Mouse (Mus musculus): Measurements from ENCODE around the gene B3gat2. TPM values are rescaled to one million over a fixed set of nuclear protein-coding genes. Genes with fewer than 3 reads are reported as not detected.

B3gat2 gene
- polyA plus RNA-seq, 2 experiments: 0.99 to 1.2 TPM

DNA sequence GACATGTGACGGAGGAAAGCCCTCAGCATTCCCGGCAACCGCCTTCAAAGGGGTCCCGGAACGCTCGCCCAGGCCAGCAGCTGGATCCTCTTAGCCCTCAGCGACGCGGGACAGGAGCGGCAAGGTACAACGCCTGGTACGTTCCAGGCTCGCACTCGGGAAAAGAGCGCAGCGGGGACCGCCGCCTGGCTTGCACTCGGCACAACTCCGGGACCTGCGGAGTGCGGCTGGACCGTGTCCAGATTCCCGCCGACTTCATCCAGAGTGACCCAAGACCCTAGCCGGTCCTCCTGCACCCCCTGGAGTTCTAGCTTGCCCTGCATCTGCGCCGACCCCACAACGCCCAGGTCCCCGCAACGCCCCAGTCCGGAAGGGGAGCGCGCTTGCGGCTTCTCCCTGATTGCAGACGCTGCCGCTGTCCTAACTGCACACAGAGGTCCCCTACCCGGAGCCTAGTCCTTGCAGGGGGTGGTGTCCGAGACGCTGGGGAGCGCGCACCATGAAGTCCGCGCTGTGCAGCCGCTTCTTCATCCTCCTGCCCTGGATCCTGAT is 659 bp downstream of the B3gat2 start:
- WGBS: under 1% methylated on average over 28 of the region's 45 CpGs
- DNase-seq (ENCODE audit: low spot score): peak; percentile 21
- H3K27me3 ChIP-seq (ENCODE audit: control insufficient read depth, insufficient read depth, low read length): peaks cover 38% of the 10 kb centered on the region

DNA sequence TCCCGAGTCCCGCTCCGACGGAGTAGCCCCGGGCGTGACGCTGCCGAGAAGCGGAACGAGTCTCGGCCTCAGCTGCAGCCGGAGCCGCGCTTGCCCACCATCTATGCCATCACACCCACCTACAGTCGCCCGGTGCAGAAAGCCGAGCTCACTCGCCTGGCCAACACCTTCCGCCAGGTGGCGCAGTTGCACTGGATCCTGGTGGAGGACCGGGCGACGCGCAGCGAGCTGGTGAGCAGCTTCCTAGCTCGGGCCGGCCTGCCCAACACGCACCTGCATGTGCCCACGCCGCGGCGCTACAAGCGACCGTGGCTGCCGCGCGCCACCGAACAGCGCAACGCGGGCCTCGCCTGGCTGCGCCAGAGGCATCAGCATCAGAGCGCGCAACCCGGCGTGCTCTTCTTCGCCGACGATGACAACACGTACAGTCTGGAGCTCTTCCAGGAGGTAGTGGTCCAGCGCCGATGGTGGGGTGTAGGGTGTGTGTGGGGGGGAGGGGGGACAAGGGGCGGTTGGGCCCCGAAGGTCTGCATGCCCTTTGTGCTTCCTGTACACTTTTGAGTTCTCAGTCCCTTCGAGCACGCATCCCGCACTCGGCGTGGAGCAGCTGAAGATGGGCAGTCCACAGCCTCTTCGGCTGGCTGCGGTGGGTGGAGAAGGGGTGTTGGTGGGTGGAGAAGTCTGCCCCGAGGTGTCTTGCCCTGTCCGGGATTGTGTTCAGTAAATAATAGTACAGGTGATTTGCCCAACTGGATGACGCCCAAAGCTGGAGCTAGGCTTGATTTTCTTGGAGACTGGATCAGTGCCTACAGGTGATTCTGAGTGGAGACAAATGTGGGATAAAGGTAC is 1.5 kb downstream of the B3gat2 start:
- H3K27ac ChIP-seq (replicated peaks; ENCODE audit: low read depth, low read length): no peak overlapping the region
- DNase-seq (ENCODE audit: low spot score) (peak; percentile 89), ATAC-seq (ENCODE audit: low FRiP score, low read depth) (peak; percentile 86)
- peak overlapping the region; percentile 99 for H3K4me2 ChIP-seq (replicated peaks; ENCODE audit: low read depth, low read length, severe bottlenecking)
- TF ChIP-seq POLR2A (IDR thresholded peaks at IDR 0.05; ENCODE audit: borderline replicate concordance, extremely low read depth, insufficient read depth, insufficient read length): no peak
- H3K4me3 ChIP-seq (replicated peaks; ENCODE audit: low read length): peak overlapping the region; percentile 60
- no peaks in the 10 kb centered on the region for H3K9me3 ChIP-seq (ENCODE audit: control insufficient read depth, low read length)
- peaks cover 38% of the 10 kb centered on the region for H3K27me3 ChIP-seq (ENCODE audit: control insufficient read depth, insufficient read depth, low read length)
- peak overlapping the region; percentile 48 for H3K9ac ChIP-seq (ENCODE audit: low read depth, low read length, severe bottlenecking)
- H3K36me3 ChIP-seq (ENCODE audit: control insufficient read depth, insufficient read depth, low read length): no peaks in the 10 kb centered on the region
- 1% methylated on average over 65 of the region's 65 CpGs for WGBS
- H3K4me1 ChIP-seq (ENCODE audit: control insufficient read depth, insufficient read depth, low read length): no peaks in the 10 kb centered on the region

More for the DNA sequence above, 659 bp downstream of the B3gat2 start:
- no peaks in the 10 kb centered on the region for H3K9me3 ChIP-seq (ENCODE audit: control insufficient read depth, low read length)
- H3K27ac ChIP-seq (replicated peaks; ENCODE audit: low read depth, low read length): no peak overlapping the region
- H3K4me2 ChIP-seq (replicated peaks; ENCODE audit: low read depth, low read length, severe bottlenecking): peak overlapping the region; percentile 99
- H3K4me1 ChIP-seq (ENCODE audit: control insufficient read depth, insufficient read depth, low read length): no peaks in the 10 kb centered on the region
- no peak for TF ChIP-seq POLR2A (IDR thresholded peaks at IDR 0.05; ENCODE audit: borderline replicate concordance, extremely low read depth, insufficient read depth, insufficient read length)
- peak overlapping the region; percentile 48 for H3K9ac ChIP-seq (ENCODE audit: low read depth, low read length, severe bottlenecking)
- ATAC-seq (ENCODE audit: low FRiP score, low read depth): no peak
- H3K4me3 ChIP-seq (replicated peaks; ENCODE audit: low read length): peak overlapping the region; percentile 60
- H3K36me3 ChIP-seq (ENCODE audit: control insufficient read depth, insufficient read depth, low read length): no peaks in the 10 kb centered on the region

DNA sequence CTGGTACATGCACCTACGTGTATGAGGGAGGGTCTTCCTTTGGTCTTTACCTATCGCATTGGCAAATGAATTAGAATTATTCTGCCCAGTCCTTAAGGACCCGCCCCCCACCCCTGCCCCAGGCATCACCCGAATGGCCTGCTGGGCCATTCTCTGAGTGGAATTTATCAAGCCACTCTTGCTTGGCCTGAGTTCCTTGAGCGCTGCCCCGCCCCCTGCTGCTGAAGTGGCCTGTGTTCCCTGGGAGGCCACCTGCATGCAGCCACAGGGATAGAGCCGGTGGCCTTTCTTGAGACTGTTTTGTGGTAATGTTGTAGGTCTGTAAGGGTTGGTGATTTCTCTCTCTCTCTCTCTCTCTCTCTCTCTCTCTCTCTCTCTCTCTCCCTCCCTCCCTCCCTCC is 2.2 kb downstream of the B3gat2 start:
- no peak overlapping the region for H3K4me2 ChIP-seq (replicated peaks; ENCODE audit: low read depth, low read length, severe bottlenecking)
- peak overlapping the region; percentile 60; the same call in 1 of the 2 replicates for H3K4me3 ChIP-seq (replicated peaks; ENCODE audit: low read length)
- peaks cover 38% of the 10 kb centered on the region for H3K27me3 ChIP-seq (ENCODE audit: control insufficient read depth, insufficient read depth, low read length)
- H3K9me3 ChIP-seq (ENCODE audit: control insufficient read depth, low read length): no peaks in the 10 kb centered on the region
- no peak overlapping the region for H3K27ac ChIP-seq (replicated peaks; ENCODE audit: low read depth, low read length)
- no peak overlapping the region for H3K9ac ChIP-seq (ENCODE audit: low read depth, low read length, severe bottlenecking)
- DNase-seq (ENCODE audit: low spot score) (no peak), ATAC-seq (ENCODE audit: low FRiP score, low read depth) (no peak)
- no peak for TF ChIP-seq POLR2A (IDR thresholded peaks at IDR 0.05; ENCODE audit: borderline replicate concordance, extremely low read depth, insufficient read depth, insufficient read length)
- WGBS: 5% methylated on average over 7 of the region's 7 CpGs
- H3K36me3 ChIP-seq (ENCODE audit: control insufficient read depth, insufficient read depth, low read length): no peaks in the 10 kb centered on the region
- H3K4me1 ChIP-seq (ENCODE audit: control insufficient read depth, insufficient read depth, low read length): no peaks in the 10 kb centered on the region

DNA sequence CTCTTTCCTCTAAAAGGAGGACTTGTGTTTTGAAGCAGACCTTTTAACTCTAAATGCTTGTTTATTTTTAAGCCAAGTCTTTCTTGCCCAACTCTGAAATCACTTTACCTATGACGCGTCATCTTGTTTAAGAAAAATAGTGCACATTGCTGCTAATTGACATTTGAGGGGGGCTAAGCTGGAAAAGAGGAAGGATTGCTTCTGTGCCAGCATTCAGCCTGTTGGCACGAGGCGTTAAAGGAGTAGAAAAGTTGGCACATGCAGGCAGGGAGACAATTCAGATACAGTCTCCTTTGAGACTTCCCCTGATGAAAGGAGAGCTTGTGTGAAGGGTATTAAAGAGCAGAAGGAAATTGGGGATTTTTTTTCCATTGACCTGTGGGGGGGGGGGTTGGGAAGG is 3.2 kb downstream of the B3gat2 start:
- peaks cover 36% of the 10 kb centered on the region for H3K27me3 ChIP-seq (ENCODE audit: control insufficient read depth, insufficient read depth, low read length)
- ATAC-seq (ENCODE audit: low FRiP score, low read depth): no peak
- TF ChIP-seq POLR2A (IDR thresholded peaks at IDR 0.05; ENCODE audit: borderline replicate concordance, extremely low read depth, insufficient read depth, insufficient read length): no peak
- H3K4me3 ChIP-seq (replicated peaks; ENCODE audit: low read length): no peak overlapping the region
- H3K4me1 ChIP-seq (ENCODE audit: control insufficient read depth, insufficient read depth, low read length): no peaks in the 10 kb centered on the region
- no peak overlapping the region for H3K27ac ChIP-seq (replicated peaks; ENCODE audit: low read depth, low read length)
- H3K9me3 ChIP-seq (ENCODE audit: control insufficient read depth, low read length): no peaks in the 10 kb centered on the region
- no peak overlapping the region for H3K9ac ChIP-seq (ENCODE audit: low read depth, low read length, severe bottlenecking)
- 56% methylated on average over 4 of the region's 4 CpGs for WGBS
- H3K36me3 ChIP-seq (ENCODE audit: control insufficient read depth, insufficient read depth, low read length): no peaks in the 10 kb centered on the region
- no peak overlapping the region for H3K4me2 ChIP-seq (replicated peaks; ENCODE audit: low read depth, low read length, severe bottlenecking)
- no peak for DNase-seq (ENCODE audit: low spot score)

DNA sequence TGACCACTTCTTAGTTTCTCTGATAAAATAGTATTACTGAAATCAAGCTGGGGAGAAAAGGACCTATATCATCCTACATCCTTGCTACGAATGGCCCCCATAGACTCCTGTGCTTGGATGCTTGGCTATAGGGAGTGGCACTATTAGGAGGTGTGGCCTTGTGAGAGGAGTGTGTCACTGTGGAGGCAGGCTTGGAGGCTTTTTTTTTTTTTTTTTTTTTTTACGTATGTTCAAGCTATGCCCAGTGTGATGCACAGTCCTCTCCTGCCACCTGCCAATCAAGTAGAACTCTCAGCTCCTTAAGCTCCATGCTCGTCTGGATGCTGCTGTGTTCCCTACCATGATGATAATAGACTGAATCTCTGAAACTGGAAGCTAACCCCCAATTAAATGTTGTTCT is 11.5 kb downstream of the B3gat2 start:
- TF ChIP-seq POLR2A (IDR thresholded peaks at IDR 0.05; ENCODE audit: borderline replicate concordance, extremely low read depth, insufficient read depth, insufficient read length): no peak
- ATAC-seq (ENCODE audit: low FRiP score, low read depth): no peak
- Histone ChIP-seq H3K4me3 (replicated peaks; ENCODE audit: low read length) (no peak overlapping the region), H3K27me3 (ENCODE audit: control insufficient read depth, insufficient read depth, low read length) (no peaks in the 10 kb centered on the region), H3K4me2 (replicated peaks; ENCODE audit: low read depth, low read length, severe bottlenecking) (no peak overlapping the region), H3K27ac (replicated peaks; ENCODE audit: low read depth, low read length) (no peak overlapping the region), H3K4me1 (ENCODE audit: control insufficient read depth, insufficient read depth, low read length) (no peaks in the 10 kb centered on the region), H3K9me3 (ENCODE audit: control insufficient read depth, low read length) (no peaks in the 10 kb centered on the region), H3K9ac (ENCODE audit: low read depth, low read length, severe bottlenecking) (no peak overlapping the region), H3K36me3 (ENCODE audit: control insufficient read depth, insufficient read depth, low read length) (no peaks in the 10 kb centered on the region)
- no peak for DNase-seq (ENCODE audit: low spot score)
- WGBS: 49% methylated on average over 3 of the region's 3 CpGs
